Mouse (Mus musculus) pancreas, adult 10 weeks (tissue): ENCODE measurements around the gene Btg1. TPM values are rescaled to one million over a fixed set of nuclear protein-coding genes. Genes with fewer than 3 reads are reported as not detected.

Experiments
- polyA plus RNA-seq: library from polyadenylated mRNA; stranded (reverse); fragments of 350-450 nt; fragmentation: Illumina TruSeq; extraction: RNeasy Lipid Tissue Mini Kit (QIAGEN cat#74804); gene quantifications from one replicate; pipeline ENCODE4 v1.2.3, GENCODE M21; 2015; ENCODE audit warnings: low read depth, low replicate concordance; ENCODE audit not compliant: insufficient read depth

Gene Btg1
- polyA plus RNA-seq = 9.6 TPM

DNA sequence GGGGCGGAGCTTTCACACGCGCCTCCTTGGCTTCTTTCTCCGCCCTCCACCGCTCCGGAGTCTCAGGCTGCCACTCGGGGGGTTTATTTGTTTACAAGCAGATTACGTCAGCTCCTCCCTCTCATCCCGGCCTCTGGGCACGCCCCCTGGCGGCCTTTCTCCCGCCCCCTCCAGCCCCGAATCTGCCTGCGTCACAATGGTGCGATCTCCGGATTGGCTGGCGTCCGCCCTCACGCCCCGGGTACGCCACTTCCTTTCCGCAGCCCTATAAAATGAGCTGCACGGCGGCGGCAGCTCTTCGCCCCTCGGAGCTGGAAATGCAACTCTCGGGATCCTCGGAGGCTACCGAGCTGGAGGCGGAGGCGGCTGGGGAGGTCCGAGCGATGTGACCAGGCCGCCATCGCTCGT, at the start of gene Btg1:
Gene Btg1, plus strand, starts transcription at position 298 of the 408 bp plus-strand sequence.

